Comparison of ENCODE assay signal across 21 mouse cellular contexts in genomic region chr16:31074324-31074908, GRCm38 (mm10). TPM values are rescaled to one million over a fixed set of nuclear protein-coding genes. Genes with fewer than 3 reads are reported as not detected.
DNase-seq lines count a peak whose midpoint lies in the region; ATAC-seq and TF ChIP-seq lines count a peak whose summit lies in the region.
"Had no signal": no experiment of that assay in that cellular context is flagged by ENCODE, and none has a peak within 500 bp of the region (broad histone marks: within the 10 kb centered on the region; RNA-seq: fewer than 3 reads in every experiment).

No protein-coding gene starts in this region.

- H3K4me1 ChIP-seq in midbrain, embryonic 11.5 days (ENCODE audit: control insufficient read depth, insufficient read depth, low read length): peaks cover 2% of the 10 kb centered on the region; the same call in 1 of the 2 replicates
- peaks cover 5% of the 10 kb centered on the region; the same call in 1 of the 2 replicates for H3K4me1 ChIP-seq in midbrain, embryonic 14.5 days (ENCODE audit: control insufficient read depth, insufficient read depth, low read length)
- H3K4me1 ChIP-seq in MEL (ENCODE audit: control insufficient read depth in 1 of 2, insufficient read depth in 2 of 2, low read length in 2 of 2): 0 out of 4 replicates have a peak, but pooled peaks cover 0 to under 1% of the 10 kb centered on the region in 2 experiments
- H3K4me1 ChIP-seq in hindbrain, embryonic 13.5 days (replicated peaks): peaks cover 14% of the 10 kb centered on the region

- H3K79me2 ChIP-seq in MEL (ENCODE audit: control insufficient read depth, insufficient read depth, low read length, poor library complexity): peaks cover 1% of the 10 kb centered on the region; the same call in 1 of the 2 replicates

- no peak for TF ChIP-seq EP300 in MEL (IDR thresholded peaks at IDR 0.05; ENCODE audit: low read depth in 1 of 2, low read length in 2 of 2)

- H3K4me2 ChIP-seq in midbrain, embryonic 11.5 days: no peak overlapping the region
- no peak overlapping the region for H3K4me2 ChIP-seq in midbrain, embryonic 14.5 days (ENCODE audit: low read length)
- no peak overlapping the region for H3K4me2 ChIP-seq in hindbrain, embryonic 13.5 days
- H3K4me2 ChIP-seq: embryonic facial prominence, embryonic 12.5 days; forebrain, embryonic 13.5 days; forebrain, embryonic 15.5 days had no signal

- no peak overlapping the region for H3K9ac ChIP-seq in midbrain, embryonic 11.5 days (ENCODE audit: low read length)
- no peak overlapping the region for H3K9ac ChIP-seq in midbrain, embryonic 14.5 days (replicated peaks; ENCODE audit: low read length)
- no peak overlapping the region for H3K9ac ChIP-seq in MEL (ENCODE audit: control insufficient read depth, low read depth, low read length, poor library complexity, severe bottlenecking)
- H3K9ac ChIP-seq in hindbrain, embryonic 13.5 days: no peak overlapping the region
- H3K9ac ChIP-seq: embryonic facial prominence, embryonic 12.5 days; forebrain, embryonic 13.5 days; forebrain, embryonic 15.5 days; forebrain, postnatal 0 days had no signal

- H3K9me3 ChIP-seq in midbrain, embryonic 11.5 days (ENCODE audit: control insufficient read depth, low read length): no peaks in the 10 kb centered on the region
- H3K9me3 ChIP-seq in midbrain, embryonic 14.5 days (ENCODE audit: control insufficient read depth, low read length): no peaks in the 10 kb centered on the region
- no peaks in the 10 kb centered on the region for H3K9me3 ChIP-seq in MEL (replicated peaks; ENCODE audit: insufficient read depth, low read length)
- no peaks in the 10 kb centered on the region for H3K9me3 ChIP-seq in hindbrain, embryonic 13.5 days
- H3K9me3 ChIP-seq: embryonic facial prominence, embryonic 10.5 days; embryonic facial prominence, embryonic 12.5 days; forebrain, embryonic 13.5 days; forebrain, embryonic 15.5 days; G1E had no signal

- no peak for TF ChIP-seq RAD21 in MEL (IDR thresholded peaks at IDR 0.05; ENCODE audit: low read depth, low read length)

- ATAC-seq in midbrain, embryonic 11.5 days (ENCODE audit: low FRiP score): no peak
- ATAC-seq in midbrain, embryonic 14.5 days (ENCODE audit: low FRiP score, low TSS enrichment): no peak
- no peak for ATAC-seq in hindbrain, embryonic 13.5 days (ENCODE audit: low FRiP score)
- ATAC-seq: activated CD4-positive, CD25-positive, alpha-beta regulatory T cell, adult 4 months; forebrain, embryonic 13.5 days; forebrain, embryonic 15.5 days; forebrain, postnatal 0 days; Patski had no signal

- H3K36me3 ChIP-seq in midbrain, embryonic 11.5 days (ENCODE audit: control insufficient read depth, insufficient read depth, low read length): no peaks in the 10 kb centered on the region
- no peaks in the 10 kb centered on the region for H3K36me3 ChIP-seq in midbrain, embryonic 14.5 days (ENCODE audit: control insufficient read depth, insufficient read depth, low read length)
- H3K36me3 ChIP-seq in MEL (ENCODE audit: control insufficient read depth in 1 of 2, insufficient read depth in 2 of 2, low read length in 2 of 2): no peaks in the 10 kb centered on the region
- 0 out of 2 replicates have a peak, but pooled peaks cover 3% of the 10 kb centered on the region for H3K36me3 ChIP-seq in splenic B cell, adult 2 months (ENCODE audit: control insufficient read depth, insufficient read depth, low read length, poor library complexity, severe bottlenecking)
- H3K36me3 ChIP-seq in hindbrain, embryonic 13.5 days: 0 out of 2 replicates have a peak, but pooled peaks cover 2% of the 10 kb centered on the region
- H3K36me3 ChIP-seq: embryonic facial prominence, embryonic 12.5 days; forebrain, embryonic 15.5 days had no signal

- DNase-seq in midbrain, embryonic 11.5 days (ENCODE audit: low spot score, missing footprints): peak; percentile 70
- DNase-seq in midbrain, embryonic 14.5 days: no peak
- peak; percentile 20 for DNase-seq in MEL (ENCODE audit: low read depth, low spot score)
- peak; percentile 49 for DNase-seq in splenic B cell, adult 2 months (ENCODE audit: low read depth, low spot score)
- no peak for DNase-seq in Muller cell, postnatal 12 days (ENCODE audit: inconsistent ontology term)
- DNase-seq: adrenal gland, adult 8-10 months; adrenal gland, postnatal 14 days; adrenal gland, postnatal 36 days; cerebellum, adult 11-12 months; cerebellum, adult 2 months; cerebellum, adult 9-10 months; cerebellum, postnatal 10 days; forebrain, postnatal 0 days had no signal

- TF ChIP-seq POLR2A in MEL (IDR thresholded peaks at IDR 0.05; ENCODE audit: control insufficient read depth in 1 of 2, insufficient read depth in 1 of 2, low read depth in 1 of 2, low read length in 2 of 2, poor library complexity in 1 of 2): no peak

- H3K4me3 ChIP-seq in midbrain, embryonic 11.5 days (ENCODE audit: low read depth, low read length): no peak overlapping the region
- no peak overlapping the region for H3K4me3 ChIP-seq in midbrain, embryonic 14.5 days (replicated peaks; ENCODE audit: low read depth, low read length)
- no peak overlapping the region for H3K4me3 ChIP-seq in MEL (ENCODE audit: control insufficient read depth in 1 of 2, insufficient read depth in 1 of 2, low read depth in 2 of 2, low read length in 2 of 2)
- no peak overlapping the region for H3K4me3 ChIP-seq in hindbrain, embryonic 13.5 days
- H3K4me3 ChIP-seq: embryonic facial prominence, embryonic 10.5 days; embryonic facial prominence, embryonic 12.5 days; forebrain, embryonic 13.5 days; forebrain, embryonic 15.5 days had no signal

- 82% methylated on average over 3 of the region's 3 CpGs for WGBS in midbrain, embryonic 11.5 days
- 79% methylated on average over 3 of the region's 3 CpGs for WGBS in midbrain, embryonic 14.5 days
- WGBS in hindbrain, embryonic 13.5 days: 91% methylated on average over 3 of the region's 3 CpGs

- H3K27me3 ChIP-seq in midbrain, embryonic 11.5 days (ENCODE audit: control insufficient read depth, insufficient read depth, low read length): no peaks in the 10 kb centered on the region
- H3K27me3 ChIP-seq in midbrain, embryonic 14.5 days (ENCODE audit: control insufficient read depth, insufficient read depth, low read length): no peaks in the 10 kb centered on the region
- no peaks in the 10 kb centered on the region for H3K27me3 ChIP-seq in MEL (ENCODE audit: control insufficient read depth in 1 of 2, insufficient read depth in 2 of 2, low read length in 2 of 2)
- no peaks in the 10 kb centered on the region for H3K27me3 ChIP-seq in splenic B cell, adult 2 months (ENCODE audit: control insufficient read depth, insufficient read depth, low read length, poor library complexity, severe bottlenecking)
- H3K27me3 ChIP-seq in hindbrain, embryonic 13.5 days: no peaks in the 10 kb centered on the region
- H3K27me3 ChIP-seq: embryonic facial prominence, embryonic 12.5 days; forebrain, embryonic 13.5 days; forebrain, embryonic 15.5 days; Patski had no signal

- H3K27ac ChIP-seq in midbrain, embryonic 11.5 days (ENCODE audit: low read depth, low read length): no peak overlapping the region
- H3K27ac ChIP-seq in midbrain, embryonic 14.5 days (replicated peaks; ENCODE audit: low read depth, low read length): no peak overlapping the region
- H3K27ac ChIP-seq in MEL (ENCODE audit: control insufficient read depth, low read depth, low read length): no peak overlapping the region
- no peak overlapping the region for H3K27ac ChIP-seq in hindbrain, embryonic 13.5 days
- H3K27ac ChIP-seq: embryonic facial prominence, embryonic 10.5 days; embryonic facial prominence, embryonic 12.5 days; forebrain, embryonic 13.5 days; forebrain, embryonic 15.5 days had no signal

- TF ChIP-seq CTCF in MEL (IDR thresholded peaks at IDR 0.05 in 2 of 3, conservative IDR thresholded peaks at IDR 0.05 in 1 of 3; ENCODE audit: control insufficient read depth in 1 of 3, insufficient read depth in 1 of 3, low read depth in 2 of 3, low read length in 3 of 3, poor library complexity in 1 of 3, severe bottlenecking in 1 of 3): no peak

TF ChIP-seq in MEL, 35 proteins besides CTCF, POLR2A, EP300 and RAD21:
- TF ChIP-seq NELFE (IDR thresholded peaks at IDR 0.05; ENCODE audit: low read depth, low read length) (no peak), MAZ (IDR thresholded peaks at IDR 0.05; ENCODE audit: low read depth, low read length) (no peak), MYB (IDR thresholded peaks at IDR 0.05; ENCODE audit: low read depth, low read length) (no peak), CHD1 (IDR thresholded peaks at IDR 0.05; ENCODE audit: low read depth, low read length) (no peak), ETS1 (IDR thresholded peaks at IDR 0.05; ENCODE audit: low read depth, low read length) (no peak), GATA1 (IDR thresholded peaks at IDR 0.05; ENCODE audit: low read depth, low read length) (no peak), UBTF (IDR thresholded peaks at IDR 0.05; ENCODE audit: borderline replicate concordance, insufficient read depth, low read depth, low read length) (no peak), RCOR1 (IDR thresholded peaks at IDR 0.05; ENCODE audit: low read depth, low read length) (no peak), POLR2AphosphoS5 (IDR thresholded peaks at IDR 0.05; ENCODE audit: borderline replicate concordance, low read depth, low read length) (no peak), TAL1 (IDR thresholded peaks at IDR 0.05; ENCODE audit: low read length) (no peak), BHLHE40 (IDR thresholded peaks at IDR 0.05; ENCODE audit: borderline replicate concordance, low read depth, low read length) (no peak), SIN3A (IDR thresholded peaks at IDR 0.05; ENCODE audit: low read length) (no peak)
TF ChIP-seq in MEL: peak in this region for 0.

RNA-seq across cellular contexts. Expression of gene Xxylt1, which starts 6.8 kb away (rescaled TPM):
- 11.7 and 12.7 TPM in 2 replicates for polyA plus RNA-seq in midbrain, embryonic 11.5 days (2014; fragmentation: Nextera tagmentation; extraction: Ambion mirVana)
- polyA plus RNA-seq in midbrain, embryonic 14.5 days (2014; fragmentation: Nextera tagmentation; extraction: Ambion mirVana): 13.3 and 14.4 TPM in 2 replicates
- 12.8 and 12.9 TPM in 2 replicates for total RNA-seq in MEL (2012; rRNA removed)
- 100 to 1,000 TPM in 1 of 2 experiments, 10 to 100 TPM in 1; 26.6 to 164 TPM for polyA plus RNA-seq in MEL (2012; ENCODE audit: insufficient read depth in 1 of 2, insufficient read length in 2 of 2, low read depth in 1 of 2, low replicate concordance in 2 of 2, missing spikeins in 1 of 2)
- polyA plus RNA-seq in hindbrain, embryonic 13.5 days (2015; fragmentation: Nextera tagmentation; extraction: Ambion mirVana): 10.8 and 11.6 TPM in 2 replicates

Comparison
In these comparisons a context has a peak if more than half of its experiments do, and no peak if none do; other contexts are left out.
1. DNase-seq: peak in midbrain, embryonic 11.5 days (single experiment), MEL (single experiment) and splenic B cell, adult 2 months (single experiment); none in midbrain, embryonic 14.5 days (single experiment) and Muller cell, postnatal 12 days (single experiment).